Mouse (Mus musculus) spleen, adult 2 months (tissue): ENCODE data around the gene Axl. TPM values are rescaled to one million over a fixed set of nuclear protein-coding genes. Genes with fewer than 3 reads are reported as not detected.
"Not testable (repeated sequence)": the region's sequence is repeated elsewhere in the genome, so short reads cannot be mapped to it uniquely, and the experiment has no call there.

Experiments used
- DNase-seq, 2 experiments: peaks; one replicate each; pipeline versions ENCODE4 v3.0.0 to v3.0.0-alpha.2; 2012 to 2021; ENCODE audit warnings: low spot score in 2 of 2, low read depth in 1 of 2
- H3K27ac ChIP-seq: fragments of 200-500 bp; 2 replicates; pipeline ENCODE4 v1.5.1; 2012; ENCODE audit warnings: low read length, inconsistent platforms; ENCODE audit not compliant: insufficient read depth
- H3K27me3 ChIP-seq: fragments of 200-500 bp; 2 replicates; pipeline ENCODE4 v1.6.1; 2012; ENCODE audit warnings: mild to moderate bottlenecking, moderate library complexity, low read length, inconsistent platforms; ENCODE audit not compliant: control insufficient read depth, insufficient read depth
- H3K36me3 ChIP-seq: fragments of 200-500 bp; 2 replicates; pipeline ENCODE4 v1.6.1; 2012; ENCODE audit warnings: mild to moderate bottlenecking, low read length, inconsistent platforms; ENCODE audit not compliant: control insufficient read depth, insufficient read depth
- H3K4me1 ChIP-seq: fragments of 200-500 bp; 2 replicates; pipeline ENCODE4 v1.6.1; 2011; ENCODE audit warnings: inconsistent platforms; ENCODE audit not compliant: control insufficient read depth, insufficient read depth, insufficient read length
- H3K4me3 ChIP-seq: fragments of 200-500 bp; 2 replicates; pipeline ENCODE4 v1.5.1; 2011; ENCODE audit warnings: mild to moderate bottlenecking, inconsistent platforms; ENCODE audit not compliant: insufficient read depth, insufficient read length; ENCODE audit errors: extremely low read depth
- CTCF ChIP-seq: fragments of 200-500 bp; IDR thresholded peaks from 2 replicates; pipeline ENCODE4 v1.5.1; 2011; ENCODE audit warnings: mild to moderate bottlenecking, inconsistent platforms; ENCODE audit not compliant: insufficient read depth, insufficient read length, insufficient replicate concordance; ENCODE audit errors: extremely low read depth
- POLR2A ChIP-seq: fragments of 200-500 bp; IDR thresholded peaks from 2 replicates; pipeline ENCODE4 v1.6.1; 2011; ENCODE audit warnings: low read depth, low read length, inconsistent platforms
- WGBS: fragments of 180-500 bp; shearing (Covaris S2); methylation state at CpG from one replicate; pipeline ENCODE4 v1.1.7; 2018; 5-methylcytosine and 5-hydroxymethylcytosine counted together
- polyA plus RNA-seq: library from polyadenylated mRNA; depleted of rRNA; stranded (reverse); fragments of >200 nt; gene quantifications from 2 replicates; pipeline ENCODE4 v1.2.3, GENCODE M21; 2012

The Axl gene
- polyA plus RNA-seq, 1 experiment, result 129 TPM

GRCm38 (mm10) chr7:25736920-25737319, 51.6 kb downstream of the Axl start:
- H3K27ac ChIP-seq, result no peak overlapping the region
- no peak for DNase-seq
- H3K36me3 ChIP-seq, result peaks cover 66% of the 10 kb centered on the region
- 93% methylated on average over 2 of the region's 2 CpGs for WGBS
- no peak overlapping the region for H3K4me3 ChIP-seq
- no peak for TF ChIP-seq POLR2A
- no peak for TF ChIP-seq CTCF
- H3K4me1 ChIP-seq, result no peaks in the 10 kb centered on the region
- H3K27me3 ChIP-seq, result no peaks in the 10 kb centered on the region

DNA sequence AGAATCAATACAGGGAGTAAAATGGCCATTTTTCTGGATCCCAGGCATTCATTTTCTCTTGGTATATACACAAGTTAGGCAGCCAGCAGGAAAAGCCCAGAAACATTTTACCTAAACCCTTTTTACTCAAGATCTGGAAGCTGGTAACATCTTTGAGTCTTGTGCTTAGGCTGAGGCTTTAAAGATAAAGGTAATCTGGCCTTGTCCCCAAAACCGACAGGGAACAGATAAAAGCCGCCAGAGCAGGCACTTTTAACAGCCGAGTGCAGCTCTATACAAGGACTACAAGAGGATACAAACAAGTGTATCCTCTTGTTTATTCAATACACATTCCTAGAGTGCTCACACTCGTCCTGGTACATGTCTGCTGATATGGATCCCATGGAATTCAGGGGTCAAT, 53.5 kb downstream of the Axl start:
- Histone ChIP-seq H3K4me1 (no peaks in the 10 kb centered on the region), H3K4me3 (no peak overlapping the region), H3K36me3 (peaks cover 62% of the 10 kb centered on the region), H3K27me3 (no peaks in the 10 kb centered on the region), H3K27ac (no peak overlapping the region)
- no peak for DNase-seq
- TF ChIP-seq POLR2A (no peak), CTCF (no peak)
- WGBS, result 78% methylated on average over 4 of the region's 4 CpGs

DNA sequence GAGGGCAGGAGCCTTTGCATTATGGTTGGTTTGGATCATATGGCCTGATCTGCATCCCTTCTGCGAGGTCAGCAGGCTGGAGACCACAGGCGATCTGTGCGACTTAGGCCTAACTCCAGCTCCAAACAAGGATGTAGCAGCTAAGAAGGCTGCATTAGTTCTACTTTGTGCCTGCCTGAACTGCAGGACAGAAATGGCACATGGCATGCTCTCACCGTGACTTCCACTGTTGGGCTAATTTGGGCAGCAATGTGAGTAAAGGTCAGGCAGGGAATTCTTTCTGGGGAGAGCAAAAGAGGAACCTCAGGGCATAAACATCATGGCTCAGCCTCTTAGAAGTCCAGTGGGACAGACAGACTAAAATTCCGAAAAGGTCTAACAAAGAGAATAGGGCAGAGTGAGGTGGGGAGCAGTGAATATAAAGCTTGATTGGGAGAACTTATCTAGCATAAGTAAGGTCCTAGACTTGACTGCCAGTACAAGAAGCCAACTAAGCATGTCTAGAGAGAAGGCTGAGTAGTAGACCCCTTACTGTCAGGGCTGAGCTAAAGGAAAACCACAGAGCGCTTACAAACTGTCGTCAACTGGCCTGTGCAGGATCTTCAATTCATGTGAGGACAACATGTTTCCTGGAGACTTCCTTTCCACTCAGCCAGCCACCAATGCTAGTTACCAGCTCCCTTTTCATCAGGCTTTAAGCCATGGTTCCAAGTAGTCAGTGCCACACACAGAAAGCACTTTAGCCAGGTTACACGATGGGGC, 57.0 kb downstream of the Axl start:
- TF ChIP-seq CTCF (no peak), POLR2A (no peak)
- 54% methylated on average over 8 of the region's 8 CpGs for WGBS
- Histone ChIP-seq H3K4me3 (no peak overlapping the region), H3K27ac (no peak overlapping the region), H3K4me1 (no peaks in the 10 kb centered on the region), H3K36me3 (peaks cover 69% of the 10 kb centered on the region), H3K27me3 (no peaks in the 10 kb centered on the region)
- no peak for DNase-seq

DNA sequence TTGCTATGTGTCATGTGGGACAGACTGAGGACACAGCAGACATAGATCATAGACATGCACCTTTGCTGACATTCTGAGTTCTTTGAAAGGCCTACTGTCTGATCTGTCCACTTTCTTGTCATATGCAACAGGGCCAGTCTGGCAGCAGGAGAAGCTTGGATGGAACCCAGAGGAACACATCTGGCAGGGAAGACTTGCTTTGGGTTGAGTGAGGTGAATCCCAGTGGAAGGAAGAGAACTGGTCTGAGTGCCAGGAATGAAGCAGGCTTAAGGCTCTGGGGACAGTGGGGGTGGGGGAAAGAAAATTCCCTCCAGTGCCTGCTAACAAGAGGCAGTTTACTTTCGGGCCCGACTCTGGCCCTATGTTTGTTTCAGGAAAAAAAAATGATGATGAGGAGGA, 58.6 kb downstream of the Axl start:
- WGBS, result 81% methylated on average over 2 of the region's 2 CpGs
- no peak for DNase-seq
- TF ChIP-seq POLR2A, result no peak
- TF ChIP-seq CTCF, result no peak
- Histone ChIP-seq H3K4me1 (no peaks in the 10 kb centered on the region), H3K36me3 (peaks cover 76% of the 10 kb centered on the region), H3K4me3 (no peak overlapping the region), H3K27me3 (no peaks in the 10 kb centered on the region), H3K27ac (no peak overlapping the region)

GRCm38 (mm10) chr7:25729396-25729795, 59.1 kb downstream of the Axl start:
- no peak for DNase-seq
- Histone ChIP-seq H3K4me3 (no peak overlapping the region), H3K36me3 (peaks cover 77% of the 10 kb centered on the region), H3K27me3 (no peaks in the 10 kb centered on the region), H3K27ac (no peak overlapping the region), H3K4me1 (no peaks in the 10 kb centered on the region)
- WGBS, result 49% methylated on average over 2 of the region's 2 CpGs
- TF ChIP-seq CTCF (no peak), POLR2A (no peak)

DNA sequence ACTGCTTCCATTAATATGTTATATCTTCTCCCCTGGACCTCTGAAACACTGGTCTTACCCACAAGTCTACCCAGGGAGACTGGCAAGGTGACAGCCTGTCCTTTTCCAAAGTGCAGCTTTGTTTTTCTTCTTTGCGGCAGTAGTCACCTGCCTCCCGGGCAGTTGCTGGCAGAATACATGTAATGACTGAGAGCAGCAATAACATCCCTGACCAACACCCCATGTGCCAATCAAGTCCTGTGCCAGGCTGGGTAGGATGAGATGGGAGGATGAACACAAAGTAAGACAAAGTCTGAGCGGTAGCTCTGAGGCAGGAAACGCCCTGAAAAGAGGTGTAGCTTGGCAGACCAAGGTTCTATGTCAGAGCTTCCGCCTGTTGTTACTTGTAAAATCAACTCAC, 60.7 kb downstream of the Axl start:
- Histone ChIP-seq H3K27me3 (no peaks in the 10 kb centered on the region), H3K4me3 (no peak overlapping the region), H3K4me1 (no peaks in the 10 kb centered on the region), H3K27ac (no peak overlapping the region), H3K36me3 (peaks cover 78% of the 10 kb centered on the region)
- TF ChIP-seq POLR2A (no peak), CTCF (no peak)
- DNase-seq, result no peak
- WGBS, result 94% methylated on average over 5 of the region's 5 CpGs

- Histone ChIP-seq H3K27me3 (no peaks in the 10 kb centered on the region), H3K27ac (no peak overlapping the region), H3K36me3 (peaks cover 70% of the 10 kb centered on the region), H3K4me1 (no peaks in the 10 kb centered on the region), H3K4me3 (no peak overlapping the region)
- TF ChIP-seq CTCF (no peak), POLR2A (no peak)
- 91% methylated on average over 19 of the region's 19 CpGs for WGBS
- no peak for DNase-seq
Measured at GRCm38 (mm10) chr7:25725886-25726285, 62.6 kb downstream of the Axl start.

DNA sequence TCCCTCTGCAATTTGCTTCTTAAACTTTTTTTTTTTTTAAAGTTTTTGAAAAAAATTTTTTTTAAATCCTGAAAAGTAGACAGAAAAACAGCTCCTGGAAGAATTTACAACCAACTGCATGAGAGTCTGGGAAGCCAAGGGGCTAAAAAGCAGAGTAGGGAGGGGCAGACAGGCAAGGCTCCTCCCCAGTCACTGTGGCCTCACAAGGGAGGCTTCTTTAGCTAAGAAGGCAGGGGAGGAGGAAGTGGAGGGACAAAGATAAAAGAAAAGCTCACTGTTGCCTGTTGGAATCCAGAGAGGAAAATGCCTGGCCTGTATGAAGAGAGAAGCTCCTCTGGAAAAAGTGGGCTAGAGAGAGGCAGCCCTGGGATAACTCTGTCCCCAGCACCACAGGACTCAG, 66.7 kb downstream of the Axl start:
- H3K36me3 ChIP-seq, result peaks cover 43% of the 10 kb centered on the region
- not testable (repeated sequence) for H3K27me3 ChIP-seq, H3K4me1 ChIP-seq, DNase-seq, H3K4me3 ChIP-seq, H3K27ac ChIP-seq
